Mouse (Mus musculus): ENCODE data around the gene Rabl3.

Gene Rabl3

GRCm38 (mm10) chr16:37599326-37599725, 59.6 kb downstream of the Rabl3 start:
- no peak for DNase-seq

DNA sequence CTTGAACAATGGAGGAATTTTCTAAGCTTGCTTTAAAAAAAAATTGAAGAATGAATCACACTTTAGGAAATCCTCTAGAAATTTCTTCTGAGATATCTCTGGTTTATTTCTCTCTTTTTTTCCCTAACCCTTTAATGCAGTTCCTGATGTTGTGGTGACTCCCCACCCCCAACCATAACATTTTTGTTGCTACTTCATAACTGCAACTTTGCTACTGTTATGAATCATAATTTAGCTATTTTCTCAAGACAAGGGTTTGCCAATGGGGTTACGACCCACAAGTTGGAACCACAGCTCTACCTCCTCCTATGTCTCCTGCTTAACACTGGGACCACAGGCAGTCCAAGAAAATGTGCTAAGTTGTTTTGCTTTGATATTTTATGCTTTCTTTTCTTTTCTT, 63.7 kb downstream of the Rabl3 start:
- no peak for DNase-seq

- no peak for DNase-seq
These were observed 64.6 kb downstream of the Rabl3 start for GRCm38 (mm10) chr16:37604243-37604642.

DNA sequence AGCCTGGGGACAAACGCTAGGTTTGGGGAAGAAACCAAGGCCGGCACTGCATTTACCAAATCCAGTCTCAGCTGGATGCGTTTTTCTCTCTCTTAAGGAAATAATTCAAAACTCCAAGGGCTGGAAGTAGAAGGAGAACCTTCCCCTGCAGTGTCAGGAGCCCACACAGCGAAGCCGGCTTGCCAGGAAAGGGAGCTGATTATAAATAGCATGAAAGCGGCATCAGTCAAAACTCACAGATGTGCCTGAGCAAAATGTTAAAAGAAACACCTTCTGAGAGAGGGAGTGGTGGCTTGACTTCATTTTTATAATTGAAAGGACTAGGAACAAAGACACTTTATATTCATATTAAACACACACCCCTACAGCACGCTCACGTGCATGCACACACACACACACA, 70.6 kb downstream of the Rabl3 start:
- DNase-seq: no peak

DNA sequence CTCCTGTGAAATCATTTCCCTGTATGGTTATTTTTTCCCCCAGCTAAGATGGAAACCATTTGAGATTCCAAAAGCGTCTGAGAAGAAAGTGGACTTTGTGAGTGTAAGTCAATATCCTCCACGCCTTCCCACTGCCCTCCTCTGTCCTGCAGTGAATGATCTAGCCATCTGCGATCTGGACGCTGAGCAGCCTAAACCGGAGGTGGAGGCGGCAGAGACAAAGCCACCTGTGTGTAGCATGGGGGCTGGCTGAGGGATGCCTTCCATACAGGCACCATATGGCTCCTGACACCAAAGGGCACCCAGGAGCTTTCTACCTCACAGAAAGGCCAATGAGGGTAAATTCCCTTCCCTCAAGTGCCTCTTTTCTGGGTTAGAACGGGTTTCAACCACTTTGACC, 71.4 kb downstream of the Rabl3 start:
- DNase-seq: no peak

GRCm38 (mm10) chr16:37612013-37612412, 72.3 kb downstream of the Rabl3 start:
- DNase-seq: no peak

DNA sequence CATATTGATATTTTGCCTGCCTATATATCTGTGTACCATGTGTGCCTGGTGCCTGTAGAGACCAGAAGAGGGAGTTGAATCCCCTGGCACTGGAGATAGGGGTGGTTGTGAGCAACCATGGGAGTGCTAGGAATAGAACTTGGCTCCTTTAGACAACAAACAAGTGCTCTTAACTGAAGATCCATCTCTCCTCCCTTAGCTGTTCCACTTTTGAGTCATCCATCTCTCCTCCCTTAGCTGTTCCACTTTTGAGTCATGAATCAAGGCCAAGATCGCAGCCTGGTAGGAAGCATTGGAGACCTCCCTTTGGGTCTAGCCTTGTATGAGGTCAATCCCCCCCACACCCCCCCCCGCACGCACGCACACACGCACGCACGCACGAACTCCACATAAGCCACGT, 74.9 kb downstream of the Rabl3 start:
- no peak for DNase-seq

- no peak for DNase-seq
These were observed 75.7 kb downstream of the Rabl3 start for GRCm38 (mm10) chr16:37615429-37615828.

DNA sequence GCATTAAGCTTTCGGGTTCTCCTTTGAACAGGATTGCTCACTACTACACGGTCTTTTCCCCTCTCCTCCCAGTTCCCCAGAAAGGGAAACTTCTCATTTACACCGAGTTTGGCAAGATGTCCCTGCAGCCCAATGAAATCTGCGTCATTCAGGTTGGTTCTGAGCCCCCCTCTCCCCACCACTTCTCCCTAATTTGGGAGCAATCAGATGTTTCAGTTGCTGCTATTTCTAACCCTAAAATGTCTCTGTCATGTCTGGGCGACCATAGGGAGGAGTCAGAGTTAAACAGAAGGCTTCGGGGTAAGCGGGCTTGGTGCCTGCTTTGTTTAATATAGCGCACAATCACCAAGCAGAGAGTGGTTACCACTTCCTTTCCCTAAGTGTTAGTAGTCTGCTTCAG, 76.4 kb downstream of the Rabl3 start:
- no peak for DNase-seq

DNA sequence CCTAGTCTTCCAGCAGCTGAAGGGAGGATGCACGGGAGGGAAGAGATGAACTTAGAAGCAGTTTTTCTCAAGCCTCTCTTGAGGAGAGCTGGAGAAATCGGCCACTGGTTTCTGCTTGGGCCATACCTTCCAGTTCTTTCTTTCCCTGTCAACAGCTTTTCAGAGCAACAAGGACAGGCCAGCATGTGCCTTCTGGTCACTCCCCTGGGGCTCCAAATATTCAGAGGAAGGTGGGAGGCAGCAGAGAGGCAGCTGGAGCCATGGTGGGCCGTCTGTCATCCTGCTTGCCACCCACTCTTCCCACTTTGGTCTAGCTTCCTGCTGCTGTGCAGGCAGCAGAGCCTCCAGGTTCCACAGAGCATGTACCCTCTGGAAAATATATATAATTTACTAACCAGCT, 78.0 kb downstream of the Rabl3 start:
- no peak for DNase-seq

All from lung, postnatal 14 days (tissue).